Mouse (Mus musculus) limb, embryonic 13.5 days (tissue): ENCODE measurements around the gene Cnih3. TPM values are rescaled to one million over a fixed set of nuclear protein-coding genes. Genes with fewer than 3 reads are reported as not detected.

Experiments used
- ATAC-seq: fragments of 200-750 bp; cut with Nextera tagmentation; 2 replicates; pipeline ENCODE4 v1.8.0; 2017; ENCODE audit warnings: low read depth, moderate number of reproducible peaks, moderate TSS enrichment; ENCODE audit not compliant: low FRiP score
- H3K27ac ChIP-seq: fragments of 300-500 bp; sonication (generic); 2 replicates; pipeline ENCODE4 v1.5.1; 2015; ENCODE audit warnings: inconsistent platforms, mild to moderate bottlenecking, moderate library complexity
- H3K27me3 ChIP-seq: fragments of 300-500 bp; sonication (generic); 2 replicates; pipeline ENCODE4 v1.6.1; 2015; ENCODE audit warnings: mild to moderate bottlenecking, inconsistent platforms
- H3K36me3 ChIP-seq: fragments of 300-500 bp; sonication (generic); 2 replicates; pipeline ENCODE4 v1.6.1; 2015; ENCODE audit warnings: inconsistent platforms, mild to moderate bottlenecking, moderate library complexity
- H3K4me1 ChIP-seq: fragments of 300-500 bp; sonication (generic); 2 replicates; pipeline ENCODE4 v1.6.1; 2015; ENCODE audit warnings: inconsistent platforms
- H3K4me2 ChIP-seq: fragments of 300-500 bp; sonication (generic); replicated peaks from 2 replicates; pipeline ENCODE4 v1.6.1; 2015; ENCODE audit warnings: inconsistent platforms, mild to moderate bottlenecking, moderate library complexity
- H3K4me3 ChIP-seq: fragments of 300-500 bp; sonication (generic); 2 replicates; pipeline ENCODE4 v1.5.1; 2015; ENCODE audit warnings: moderate library complexity, mild to moderate bottlenecking, inconsistent platforms
- H3K9ac ChIP-seq: fragments of 300-500 bp; sonication (generic); 2 replicates; pipeline ENCODE4 v1.6.1; 2015; ENCODE audit warnings: mild to moderate bottlenecking, inconsistent platforms
- H3K9me3 ChIP-seq: fragments of 300-500 bp; sonication (generic); 2 replicates; pipeline ENCODE4 v1.6.1; 2016; ENCODE audit warnings: inconsistent platforms
- WGBS: fragments of 180-500 bp; shearing (Covaris S2); methylation state at CpG from one replicate; pipeline ENCODE4 v1.1.7; 2015; 5-methylcytosine and 5-hydroxymethylcytosine counted together
- polyA plus RNA-seq: library from polyadenylated mRNA; unstranded; fragments of >200 nt; fragmentation: Nextera tagmentation; extraction: Ambion mirVana; gene quantifications from 2 replicates; pipeline ENCODE4 v1.2.1, GENCODE M21; 2015

Gene Cnih3
- polyA plus RNA-seq, 1 experiment from 2014 or later: 0.71 TPM

DNA sequence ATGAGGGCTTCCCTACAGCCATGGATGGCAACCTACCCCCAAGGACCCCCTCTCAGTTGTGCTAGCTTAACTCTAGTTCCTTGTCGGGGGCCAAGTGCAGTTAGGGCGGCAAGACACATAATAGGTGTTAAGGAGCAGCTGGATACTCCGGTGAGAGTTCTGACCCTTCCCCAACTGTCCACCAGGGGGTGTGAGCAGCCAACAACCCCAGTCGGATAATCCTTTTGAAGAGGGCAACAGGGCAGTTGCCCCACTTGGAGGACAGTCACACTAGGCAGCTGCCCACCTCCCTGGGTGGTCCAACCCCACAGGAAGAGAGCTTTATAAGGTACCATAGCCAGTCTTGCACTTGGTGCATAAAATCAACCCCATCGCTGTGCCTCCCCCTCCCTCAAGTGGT, 112.6 kb downstream of the Cnih3 start:
- H3K27ac ChIP-seq: no peak overlapping the region
- peaks cover 4% of the 10 kb centered on the region; the same call in 1 of the 2 replicates for H3K27me3 ChIP-seq
- 41% methylated on average over 5 of the region's 5 CpGs for WGBS
- H3K4me3 ChIP-seq: no peak overlapping the region
- no peaks in the 10 kb centered on the region for H3K9me3 ChIP-seq
- peaks cover 41% of the 10 kb centered on the region for H3K4me1 ChIP-seq
- no peak overlapping the region for H3K9ac ChIP-seq
- no peak overlapping the region for H3K4me2 ChIP-seq
- ATAC-seq: no peak
- no peaks in the 10 kb centered on the region for H3K36me3 ChIP-seq

DNA sequence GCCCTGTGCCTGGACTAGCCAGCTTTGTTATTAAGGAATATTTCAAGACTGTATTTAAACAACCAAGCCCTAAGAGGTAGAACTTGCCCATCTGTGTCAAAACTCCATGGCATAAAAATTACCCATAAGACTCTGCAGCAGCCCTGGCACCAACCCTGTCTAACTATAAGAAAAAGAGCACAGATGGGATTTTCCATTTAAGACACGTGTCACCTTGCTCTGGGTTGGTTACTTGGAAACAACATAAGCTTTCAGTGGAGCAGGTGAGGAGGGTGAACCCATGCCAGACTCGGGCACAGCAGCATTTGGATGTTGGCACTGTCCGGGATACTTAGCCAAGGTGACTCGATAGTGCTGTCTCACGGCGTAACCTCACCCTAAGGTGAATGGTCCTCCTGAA, 113.6 kb downstream of the Cnih3 start:
- Histone ChIP-seq H3K4me3 (no peak overlapping the region), H3K9ac (no peak overlapping the region), H3K9me3 (peaks cover 3% of the 10 kb centered on the region), H3K36me3 (no peaks in the 10 kb centered on the region), H3K27me3 (peaks cover 4% of the 10 kb centered on the region; the same call in 1 of the 2 replicates), H3K4me1 (peaks cover 35% of the 10 kb centered on the region), H3K27ac (no peak overlapping the region), H3K4me2 (no peak overlapping the region)
- WGBS: 91% methylated on average over 6 of the region's 6 CpGs
- no peak for ATAC-seq

DNA sequence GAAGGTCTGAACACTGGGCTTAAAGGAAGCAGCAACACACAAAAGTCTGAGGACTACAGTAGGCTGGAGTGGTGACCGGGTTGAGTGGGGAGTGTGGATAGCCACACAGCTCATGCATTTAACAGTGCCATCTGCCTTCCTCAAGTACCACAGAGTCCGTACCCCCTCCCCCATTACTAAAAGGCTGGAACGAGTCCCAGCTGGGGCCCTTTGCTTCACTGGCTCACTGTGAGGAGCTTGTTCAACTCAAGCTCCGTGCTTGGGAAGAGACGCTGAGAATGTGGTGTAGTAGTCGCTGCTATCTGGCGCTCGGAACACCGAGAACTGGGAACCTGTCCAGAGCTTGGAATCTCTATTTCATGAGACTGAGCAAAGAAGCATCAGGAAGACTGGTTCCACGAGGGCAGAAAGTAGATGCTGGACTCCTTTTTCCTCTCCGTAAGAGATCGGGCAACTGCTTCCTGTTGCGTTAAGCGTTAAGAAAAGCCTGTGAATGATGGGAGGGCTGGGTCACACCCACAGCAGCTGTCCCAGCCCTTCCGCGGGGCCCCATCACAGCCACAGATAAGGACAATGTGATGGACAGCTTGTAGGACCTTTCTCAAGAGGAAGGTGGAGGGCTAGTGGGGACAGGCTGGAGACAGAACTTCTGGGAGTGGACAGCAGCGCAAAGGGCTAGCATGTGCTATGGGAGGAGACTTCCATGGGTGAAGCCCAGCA, 114.3 kb downstream of the Cnih3 start:
- WGBS: 77% methylated on average over 17 of the region's 17 CpGs
- no peak overlapping the region for H3K27ac ChIP-seq
- no peaks in the 10 kb centered on the region for H3K36me3 ChIP-seq
- H3K4me3 ChIP-seq: no peak overlapping the region
- H3K4me1 ChIP-seq: peaks cover 28% of the 10 kb centered on the region
- H3K4me2 ChIP-seq: no peak overlapping the region
- peaks cover 4% of the 10 kb centered on the region; the same call in 1 of the 2 replicates for H3K27me3 ChIP-seq
- H3K9ac ChIP-seq: no peak overlapping the region
- no peak for ATAC-seq
- peaks cover 11% of the 10 kb centered on the region for H3K9me3 ChIP-seq

DNA sequence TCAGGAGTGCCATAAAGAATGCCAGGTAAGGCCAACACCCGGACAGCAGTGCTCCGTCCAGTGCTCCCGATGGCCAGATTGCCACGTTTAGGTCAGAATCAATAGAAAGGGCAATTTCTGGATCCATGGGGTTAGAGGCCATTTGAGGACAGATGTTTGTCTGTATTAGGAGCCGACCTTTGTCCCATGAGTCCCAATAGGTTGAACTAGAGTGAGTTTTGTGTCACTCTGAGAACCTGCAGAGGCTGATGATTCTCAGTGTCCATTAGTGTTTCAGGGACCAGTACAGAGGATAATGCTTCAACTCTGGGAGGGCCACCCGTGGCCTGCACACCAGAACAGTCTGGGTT, 114.9 kb downstream of the Cnih3 start:
- Histone ChIP-seq H3K36me3 (no peaks in the 10 kb centered on the region), H3K4me1 (peaks cover 23% of the 10 kb centered on the region), H3K9me3 (peaks cover 12% of the 10 kb centered on the region), H3K4me3 (no peak overlapping the region), H3K4me2 (no peak overlapping the region), H3K27ac (no peak overlapping the region), H3K9ac (no peak overlapping the region), H3K27me3 (peaks cover 4% of the 10 kb centered on the region; the same call in 1 of the 2 replicates)
- no peak for ATAC-seq
- 89% methylated on average over 6 of the region's 6 CpGs for WGBS

DNA sequence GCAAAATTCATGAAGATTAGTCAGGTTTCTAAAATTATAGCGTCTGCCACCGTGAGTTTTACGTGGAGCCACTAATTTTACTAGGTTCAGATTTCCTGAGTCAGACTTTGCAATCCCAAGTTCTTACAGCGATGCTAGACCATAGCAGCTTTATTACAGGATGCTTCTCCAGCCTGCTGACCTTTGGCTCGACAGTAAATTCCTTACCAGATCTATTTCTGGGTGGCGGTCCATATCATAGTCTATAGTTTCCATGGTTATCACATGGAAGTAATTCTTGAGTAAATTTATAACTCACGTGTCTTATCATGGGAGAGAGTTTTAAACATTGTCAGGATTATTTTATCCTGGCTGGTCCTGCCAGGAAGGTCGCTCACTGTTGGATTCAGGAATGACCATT, 117.0 kb downstream of the Cnih3 start:
- Histone ChIP-seq H3K27ac (no peak overlapping the region), H3K4me1 (peaks cover 21% of the 10 kb centered on the region), H3K27me3 (peaks cover 4% of the 10 kb centered on the region; the same call in 1 of the 2 replicates), H3K9ac (no peak overlapping the region), H3K36me3 (no peaks in the 10 kb centered on the region), H3K4me2 (no peak overlapping the region), H3K9me3 (peaks cover 12% of the 10 kb centered on the region), H3K4me3 (no peak overlapping the region)
- 43% methylated on average over 8 of the region's 8 CpGs for WGBS
- no peak for ATAC-seq

DNA sequence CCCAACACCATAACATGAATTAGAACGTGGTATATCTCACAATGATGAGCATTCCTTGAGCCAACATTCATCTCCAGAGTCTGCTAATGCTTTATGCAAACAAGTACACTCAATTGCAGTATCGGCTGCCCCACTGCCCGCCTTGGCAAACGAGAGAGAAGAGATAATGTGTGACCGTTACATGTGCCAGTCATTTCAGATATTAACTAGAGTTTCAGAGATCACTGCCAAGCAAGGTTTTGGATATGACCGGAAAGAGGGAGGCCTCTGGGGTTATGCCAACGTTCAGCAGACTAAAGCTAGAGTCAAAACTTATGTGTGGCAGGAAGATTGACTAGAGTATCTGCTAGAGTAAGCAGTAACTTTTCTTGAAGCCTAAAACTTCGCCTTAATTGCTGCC, 123.7 kb downstream of the Cnih3 start:
- H3K36me3 ChIP-seq: no peaks in the 10 kb centered on the region
- H3K27ac ChIP-seq: no peak overlapping the region
- no peak for ATAC-seq

DNA sequence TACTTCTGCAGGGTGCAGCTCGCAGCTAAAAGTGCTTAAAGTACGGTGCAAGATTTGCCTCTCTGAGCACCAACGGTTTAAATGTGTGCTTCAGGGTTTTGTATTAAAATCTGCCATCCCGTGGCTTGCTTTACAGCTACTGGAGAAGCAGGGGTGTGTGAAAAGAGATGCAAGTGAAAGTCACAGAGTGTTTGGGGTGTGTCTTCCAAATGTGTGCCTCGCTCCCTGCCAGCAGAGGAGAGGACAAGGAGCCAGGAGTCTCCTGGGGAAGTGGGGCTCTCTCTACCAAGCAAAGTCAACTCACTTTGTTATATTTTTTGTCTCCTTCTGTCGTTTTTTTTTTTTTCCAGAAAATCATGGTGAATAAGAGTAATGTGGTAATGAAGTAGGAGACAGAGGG, 124.1 kb downstream of the Cnih3 start:
- WGBS: 62% methylated on average over 6 of the region's 6 CpGs
- no peak overlapping the region for H3K4me3 ChIP-seq
- H3K9me3 ChIP-seq: peaks cover 3% of the 10 kb centered on the region
- peaks cover 6% of the 10 kb centered on the region; the same call in 1 of the 2 replicates for H3K4me1 ChIP-seq
- no peak for ATAC-seq
- no peak overlapping the region for H3K4me2 ChIP-seq
- no peak overlapping the region for H3K27ac ChIP-seq
- H3K9ac ChIP-seq: no peak overlapping the region
- H3K36me3 ChIP-seq: no peaks in the 10 kb centered on the region
- H3K27me3 ChIP-seq: no peaks in the 10 kb centered on the region

More for the DNA sequence above, 123.7 kb downstream of the Cnih3 start:
- WGBS: 80% methylated on average over 8 of the region's 8 CpGs
- peaks cover 7% of the 10 kb centered on the region for H3K9me3 ChIP-seq
- peaks cover 6% of the 10 kb centered on the region; the same call in 1 of the 2 replicates for H3K4me1 ChIP-seq
- H3K4me2 ChIP-seq: no peak overlapping the region
- H3K27me3 ChIP-seq: no peaks in the 10 kb centered on the region
- no peak overlapping the region for H3K9ac ChIP-seq
- no peak overlapping the region for H3K4me3 ChIP-seq

DNA sequence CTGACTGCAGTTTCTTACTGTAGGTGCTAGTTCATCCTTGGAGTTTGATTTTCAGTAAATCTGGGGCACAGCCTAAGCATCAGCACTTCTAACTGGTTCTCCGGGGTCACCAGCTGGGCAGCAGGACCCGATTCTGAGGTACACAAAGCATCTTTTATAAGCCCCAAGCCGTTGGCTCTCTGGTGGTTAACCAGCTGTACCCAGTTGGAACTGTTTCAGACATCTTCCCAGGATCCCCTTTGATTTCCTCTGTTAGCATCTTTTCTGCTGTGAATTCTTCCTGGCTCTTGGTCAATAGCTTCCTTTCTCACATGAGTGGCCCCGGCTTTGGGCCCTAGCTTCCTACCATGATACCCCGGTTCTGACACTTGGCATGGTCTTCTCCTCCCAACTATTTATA, 132.3 kb downstream of the Cnih3 start:
- Histone ChIP-seq H3K36me3 (no peaks in the 10 kb centered on the region), H3K4me1 (peaks cover 14% of the 10 kb centered on the region), H3K9me3 (no peaks in the 10 kb centered on the region), H3K27me3 (no peaks in the 10 kb centered on the region), H3K4me3 (no peak overlapping the region), H3K27ac (no peak overlapping the region; the same call in 1 of the 2 replicates), H3K9ac (no peak overlapping the region), H3K4me2 (no peak overlapping the region)
- no peak for ATAC-seq
- WGBS: 66% methylated on average over 5 of the region's 5 CpGs

DNA sequence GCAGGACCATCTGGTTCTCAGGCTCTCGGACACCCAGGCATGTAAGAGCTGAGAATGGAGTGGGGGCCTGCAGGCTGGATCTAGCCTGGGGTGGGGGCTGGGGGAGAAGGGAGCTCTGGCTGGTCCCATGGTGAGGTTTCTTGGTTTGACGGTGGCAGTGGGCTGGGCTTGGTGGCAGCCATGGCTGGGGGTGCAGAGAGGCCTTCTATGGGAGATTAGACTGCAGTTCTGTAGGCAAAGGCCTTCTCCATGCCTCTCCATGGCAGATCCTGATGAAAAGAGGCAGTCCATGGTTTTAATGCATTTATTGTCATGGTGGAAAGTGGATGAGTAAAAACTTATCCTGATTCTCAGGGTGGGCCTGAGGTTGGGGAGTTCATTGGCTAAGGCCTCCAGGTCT, 151.0 kb downstream of the Cnih3 start:
- H3K9me3 ChIP-seq: no peaks in the 10 kb centered on the region
- no peak overlapping the region for H3K9ac ChIP-seq
- H3K27me3 ChIP-seq: no peaks in the 10 kb centered on the region
- 79% methylated on average over 2 of the region's 2 CpGs for WGBS
- no peak overlapping the region for H3K4me2 ChIP-seq
- H3K4me1 ChIP-seq: no peaks in the 10 kb centered on the region
- H3K27ac ChIP-seq: no peak overlapping the region
- no peak for ATAC-seq
- H3K36me3 ChIP-seq: no peaks in the 10 kb centered on the region
- no peak overlapping the region for H3K4me3 ChIP-seq

DNA sequence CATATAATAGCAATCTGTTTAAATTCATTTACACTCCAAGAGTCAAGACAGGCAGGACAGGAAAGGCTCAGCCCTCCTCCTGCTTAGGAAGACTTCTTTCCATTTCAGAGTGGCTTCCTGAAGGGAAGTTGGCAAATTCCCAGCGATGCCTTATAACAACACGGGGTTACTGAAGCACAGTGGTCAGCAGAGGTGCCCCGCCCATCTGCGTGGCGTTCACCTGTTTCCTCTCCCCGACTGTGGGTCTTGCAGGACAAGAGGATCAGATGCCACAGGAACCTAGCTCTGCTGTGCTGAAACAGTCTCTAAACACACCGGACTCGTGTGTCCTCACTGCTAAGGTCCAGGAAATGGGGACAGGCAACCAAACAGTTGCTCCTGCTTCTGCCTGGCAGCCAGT, 152.9 kb downstream of the Cnih3 start:
- no peak for ATAC-seq
- no peaks in the 10 kb centered on the region for H3K36me3 ChIP-seq
- no peak overlapping the region for H3K4me3 ChIP-seq
- H3K27ac ChIP-seq: no peak overlapping the region
- no peaks in the 10 kb centered on the region for H3K27me3 ChIP-seq
- no peak overlapping the region for H3K4me2 ChIP-seq
- WGBS: 61% methylated on average over 8 of the region's 8 CpGs
- no peaks in the 10 kb centered on the region for H3K9me3 ChIP-seq
- H3K4me1 ChIP-seq: no peaks in the 10 kb centered on the region
- no peak overlapping the region for H3K9ac ChIP-seq

Other genes starting within 250 kb of the Cnih3 start
- 49.0 and 52.5 TPM in 2 replicates for gene Nvl, start 208.4 kb upstream of the Cnih3 start, polyA plus RNA-seq
- 94.1 and 96.1 TPM in 2 replicates for gene Cnih4, start 207.9 kb upstream of the Cnih3 start, polyA plus RNA-seq
- gene Wdr26, start 140.6 kb upstream of the Cnih3 start, polyA plus RNA-seq: 40.5 and 44.4 TPM in 2 replicates
- 0.08 TPM in 1 of 2 replicates, not detected in the other for gene Ccdc121, start 158.8 kb downstream of the Cnih3 start, polyA plus RNA-seq
- 1.1 and 1.5 TPM in 2 replicates for gene Dnah14, start 223.9 kb downstream of the Cnih3 start, polyA plus RNA-seq